Mouse (Mus musculus): ENCODE data around the gene Rora. TPM values are rescaled to one million over a fixed set of nuclear protein-coding genes. Genes with fewer than 3 reads are reported as not detected.
A peak's percentile ranks its signal among the peaks of the same experiment; 100 is the strongest.

Gene Rora
- total RNA-seq, 2 experiments from 2014 or later, result 36.7 to 99.2 TPM

DNA sequence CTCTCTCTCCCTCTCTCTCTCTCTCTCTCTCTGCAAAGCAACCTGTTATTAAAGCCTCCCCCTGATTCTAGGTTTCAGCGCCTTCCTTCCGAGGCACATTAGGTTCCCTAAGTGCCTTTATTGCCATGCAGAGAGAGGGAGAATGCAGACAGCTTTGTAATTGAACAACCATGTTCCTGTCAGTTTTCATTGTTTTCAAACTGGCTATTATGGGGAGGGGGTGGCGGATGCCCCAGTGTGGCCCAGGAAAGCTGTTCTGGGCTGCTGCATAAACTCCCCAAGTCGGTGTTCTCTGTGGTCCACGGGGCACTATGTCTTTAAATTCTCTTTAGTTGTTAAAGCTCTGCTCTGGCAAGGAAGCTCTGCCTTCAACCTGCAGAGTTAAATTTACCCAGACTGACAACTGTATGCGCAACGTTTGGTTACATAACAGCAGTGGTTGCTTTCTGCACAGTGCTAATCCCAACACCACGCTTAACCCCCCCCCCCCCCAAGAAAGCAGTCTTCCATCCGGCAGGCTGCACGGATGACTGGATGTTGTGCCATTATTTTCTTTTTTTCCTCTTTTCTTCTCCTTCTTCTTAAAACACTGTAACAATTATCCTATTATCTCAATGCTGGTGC, 33.8 kb downstream of the Rora start:
- no peak for DNase-seq (ENCODE audit: low spot score in 2 of 2)

GRCm38 (mm10) chr9:68688151-68688550, 34.6 kb downstream of the Rora start:
- DNase-seq (ENCODE audit: low spot score in 2 of 2), result no peak

DNA sequence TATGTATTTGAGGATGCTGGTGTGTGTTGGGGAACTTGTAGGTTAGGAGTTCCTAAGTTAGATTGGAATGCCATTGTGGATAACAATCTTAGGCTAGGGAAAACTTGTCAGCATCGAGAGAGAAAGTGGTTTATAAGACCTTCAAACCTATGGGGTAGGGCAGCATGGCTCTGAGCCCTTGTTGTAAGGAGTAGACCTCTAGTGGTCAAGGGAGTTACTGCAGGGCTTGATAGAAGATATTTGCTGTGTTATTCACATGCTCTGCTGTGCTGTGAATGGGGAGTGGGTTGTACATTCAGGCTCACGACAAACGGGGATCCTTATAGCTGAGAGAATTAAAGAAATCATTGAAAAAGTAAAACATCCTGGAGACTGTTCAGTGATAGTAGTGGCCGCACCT, 35.8 kb downstream of the Rora start:
- peak in 1 of 2 experiments; percentile 58 for DNase-seq (ENCODE audit: low spot score in 2 of 2)

DNA sequence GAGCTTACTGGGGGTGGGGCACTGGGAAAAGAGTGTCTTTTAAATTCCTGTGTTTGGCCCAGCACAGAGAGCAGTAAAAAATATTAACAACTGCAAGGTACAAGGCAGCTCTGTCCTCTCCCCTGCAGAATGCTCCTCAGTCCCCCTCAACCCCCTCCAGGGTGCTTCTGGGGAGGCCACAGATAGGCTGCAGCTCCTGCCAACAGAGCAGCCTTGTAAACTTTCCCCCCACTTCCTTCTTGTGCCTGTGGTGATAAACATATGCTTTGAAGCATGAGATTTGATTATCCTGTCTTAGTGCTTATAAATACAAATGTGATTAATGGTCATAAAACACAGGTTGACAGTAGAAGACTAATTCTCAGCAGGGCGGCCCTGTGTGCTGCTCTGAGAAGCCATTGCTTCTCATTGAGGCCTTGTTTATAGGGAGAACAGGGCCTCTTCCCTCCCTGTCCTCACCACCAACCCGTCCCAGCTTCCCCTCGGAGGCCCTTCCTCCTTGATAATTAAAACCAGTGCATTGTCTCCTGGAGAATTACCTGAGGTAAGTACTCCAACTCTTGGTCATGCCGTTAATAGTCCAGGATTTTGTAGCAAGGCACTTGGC, 41.4 kb downstream of the Rora start:
- DNase-seq (ENCODE audit: low spot score in 2 of 2), result no peak

- DNase-seq (ENCODE audit: low spot score in 2 of 2), result peak; percentile 31
Observed at GRCm38 (mm10) chr9:68695496-68695969, 41.9 kb downstream of the Rora start.

DNA sequence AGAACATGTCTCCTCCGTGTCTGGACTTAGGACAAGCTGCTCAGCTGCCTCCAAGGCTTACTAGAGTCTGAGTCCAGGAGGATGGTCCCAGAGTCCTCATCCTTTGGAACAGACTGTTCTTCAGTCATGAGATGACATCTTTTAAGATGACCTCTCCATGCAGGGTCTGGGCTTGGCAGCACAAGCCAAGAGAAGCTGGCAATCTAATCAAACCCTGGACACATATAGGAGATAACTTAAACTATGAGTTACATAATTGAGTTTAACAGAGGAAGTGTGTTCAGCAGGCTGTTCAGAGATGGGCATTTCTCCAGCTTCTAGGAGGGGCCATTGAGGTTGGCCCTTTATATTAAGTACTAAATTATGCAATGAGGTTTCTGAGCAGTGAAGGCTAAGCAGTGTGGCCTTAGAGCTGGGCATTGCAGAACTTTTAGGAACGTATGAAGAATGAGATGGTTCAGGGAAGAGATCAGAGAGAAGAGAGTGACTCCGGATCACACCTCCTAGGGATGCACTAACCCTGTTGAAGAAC, 42.9 kb downstream of the Rora start:
- DNase-seq (ENCODE audit: low spot score in 2 of 2), result no peak

DNA sequence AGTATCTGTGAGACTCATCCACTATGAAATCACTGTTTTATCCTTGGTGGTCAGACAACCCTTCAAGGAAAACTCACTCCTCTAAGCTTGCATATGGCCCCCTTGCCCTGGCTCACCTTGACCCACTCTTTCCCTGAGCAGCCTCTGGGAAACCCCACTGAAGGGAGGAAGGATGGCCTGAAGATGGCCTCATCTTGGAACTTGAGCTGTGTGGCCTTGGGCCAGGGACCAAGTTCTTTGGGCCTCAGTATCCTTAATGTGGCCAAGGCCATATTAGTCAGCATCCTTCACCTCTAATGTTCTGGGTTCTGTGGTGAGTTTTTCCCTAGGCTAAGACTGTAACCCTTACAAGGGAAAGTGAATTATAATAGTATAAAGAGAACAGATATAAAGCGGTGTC, 45.8 kb downstream of the Rora start:
- peak; percentile 25 to 40 for DNase-seq (ENCODE audit: low spot score in 2 of 2)

GRCm38 (mm10) chr9:68699856-68700255, 46.3 kb downstream of the Rora start:
- no peak for DNase-seq (ENCODE audit: low spot score in 2 of 2)

GRCm38 (mm10) chr9:68707636-68708035, 54.0 kb downstream of the Rora start:
- DNase-seq (ENCODE audit: low spot score in 2 of 2), result no peak

DNA sequence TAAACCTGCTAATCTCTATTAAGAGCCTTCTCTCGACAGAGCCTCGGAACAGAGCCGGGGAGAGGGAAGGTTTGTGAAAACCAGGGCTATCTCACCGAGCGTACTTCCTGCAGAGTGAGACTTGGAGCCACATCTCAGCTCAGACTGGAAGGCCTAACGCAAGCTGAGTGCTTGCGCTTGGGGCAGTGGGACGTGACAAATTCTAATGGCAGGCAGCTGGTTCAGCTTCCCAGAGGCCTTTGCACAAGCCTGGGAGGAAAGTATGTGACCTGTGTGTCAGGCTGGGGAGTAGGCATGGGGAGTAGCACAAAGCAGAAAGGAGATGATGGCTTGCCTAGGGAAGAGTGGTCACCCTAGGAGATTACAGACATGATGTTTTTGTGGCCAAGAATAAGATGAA, 55.6 kb downstream of the Rora start:
- no peak for DNase-seq (ENCODE audit: low spot score in 2 of 2)

DNA sequence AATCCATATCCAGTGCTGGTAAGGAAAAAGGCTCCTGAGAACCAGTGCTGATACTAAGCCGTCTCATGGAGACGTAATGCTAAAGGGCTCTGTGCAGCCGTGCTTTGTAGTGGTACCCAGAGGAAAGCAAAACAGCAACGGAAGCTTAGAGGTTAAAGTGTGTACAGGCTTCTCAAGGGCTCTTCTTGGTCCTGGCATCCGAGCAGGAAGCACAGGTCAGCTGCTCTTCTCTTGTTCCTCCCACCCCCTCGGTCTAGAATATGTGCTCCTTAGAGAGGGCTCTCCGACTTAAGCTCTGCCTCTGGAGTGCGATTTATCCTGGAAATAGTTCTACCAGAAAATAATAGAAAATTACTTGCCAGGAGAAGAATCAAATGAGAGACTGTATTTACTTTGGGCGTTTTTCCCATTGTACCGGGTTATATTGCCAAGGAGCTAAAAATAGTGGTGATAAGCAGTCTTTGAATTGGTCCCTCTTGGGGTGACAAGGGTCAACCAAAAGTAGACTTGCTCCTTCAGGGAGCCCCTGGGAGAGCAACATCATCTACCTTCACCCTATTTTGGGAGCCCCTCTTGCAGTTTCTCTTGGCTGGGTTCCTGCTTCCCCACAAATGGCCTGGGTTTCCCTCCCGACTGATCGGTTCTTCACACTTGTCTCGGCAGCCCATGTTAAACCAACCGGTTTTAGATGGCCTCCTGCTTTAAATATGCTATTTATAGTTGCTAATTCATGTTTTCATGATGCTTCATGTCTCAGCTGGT, 57.5 kb downstream of the Rora start:
- DNase-seq (ENCODE audit: low spot score in 2 of 2), result no peak

GRCm38 (mm10) chr9:68716961-68717360, 63.4 kb downstream of the Rora start:
- peak; percentile 31 to 44 for DNase-seq (ENCODE audit: low spot score in 2 of 2)

GRCm38 (mm10) chr9:68718427-68718826, 64.8 kb downstream of the Rora start:
- no peak for DNase-seq (ENCODE audit: low spot score in 2 of 2)

DNA sequence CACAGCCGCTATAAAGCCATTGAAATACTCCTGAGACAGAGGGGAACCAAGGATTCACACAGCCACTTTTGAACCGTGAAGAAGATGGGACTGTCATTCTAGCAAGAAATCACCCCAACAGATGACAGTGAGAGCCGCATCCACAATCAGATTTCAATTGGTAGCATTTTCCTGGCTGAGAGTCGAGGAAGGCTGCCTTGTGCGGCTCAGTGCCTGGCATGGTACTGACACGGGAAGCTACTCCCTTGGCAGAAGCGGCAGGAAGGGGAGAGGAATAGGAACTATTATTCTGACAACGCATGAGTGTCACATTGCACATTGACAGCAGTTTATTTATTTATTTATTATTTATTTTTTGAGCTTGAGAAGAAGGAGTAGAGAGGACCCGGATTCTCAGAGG, 65.7 kb downstream of the Rora start:
- no peak for DNase-seq (ENCODE audit: low spot score in 2 of 2)

DNA sequence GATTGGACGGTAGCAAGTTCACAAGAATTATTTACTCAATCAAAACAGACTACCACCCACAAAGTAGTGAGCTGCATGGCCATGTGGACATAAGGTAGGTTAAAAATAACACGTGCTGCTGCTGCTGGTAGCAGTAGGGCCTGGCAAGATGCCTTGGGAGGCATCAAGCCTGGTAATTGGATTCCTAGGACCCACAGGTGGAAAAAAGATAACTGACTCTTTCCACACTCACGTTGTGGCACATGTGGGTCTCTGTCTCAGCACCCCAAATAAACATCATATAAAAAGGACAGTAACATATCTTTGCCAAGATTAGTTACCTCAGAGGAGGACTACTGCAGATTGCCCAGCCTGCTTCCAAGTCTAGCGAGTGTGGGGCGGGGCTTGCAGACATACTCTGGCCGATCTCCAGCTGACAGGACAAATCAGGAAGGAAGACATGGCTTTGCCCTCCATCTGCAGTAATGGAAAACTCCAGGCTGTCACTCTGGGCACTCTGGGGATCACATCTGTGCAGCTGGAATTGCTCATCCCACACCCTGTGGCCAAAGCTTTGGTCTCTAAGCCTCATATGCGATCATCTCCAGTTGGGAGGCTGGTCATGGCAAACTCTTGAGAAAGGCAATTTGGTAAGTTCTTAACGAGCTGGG, 71.2 kb downstream of the Rora start:
- no peak for DNase-seq (ENCODE audit: low spot score in 2 of 2)

DNA sequence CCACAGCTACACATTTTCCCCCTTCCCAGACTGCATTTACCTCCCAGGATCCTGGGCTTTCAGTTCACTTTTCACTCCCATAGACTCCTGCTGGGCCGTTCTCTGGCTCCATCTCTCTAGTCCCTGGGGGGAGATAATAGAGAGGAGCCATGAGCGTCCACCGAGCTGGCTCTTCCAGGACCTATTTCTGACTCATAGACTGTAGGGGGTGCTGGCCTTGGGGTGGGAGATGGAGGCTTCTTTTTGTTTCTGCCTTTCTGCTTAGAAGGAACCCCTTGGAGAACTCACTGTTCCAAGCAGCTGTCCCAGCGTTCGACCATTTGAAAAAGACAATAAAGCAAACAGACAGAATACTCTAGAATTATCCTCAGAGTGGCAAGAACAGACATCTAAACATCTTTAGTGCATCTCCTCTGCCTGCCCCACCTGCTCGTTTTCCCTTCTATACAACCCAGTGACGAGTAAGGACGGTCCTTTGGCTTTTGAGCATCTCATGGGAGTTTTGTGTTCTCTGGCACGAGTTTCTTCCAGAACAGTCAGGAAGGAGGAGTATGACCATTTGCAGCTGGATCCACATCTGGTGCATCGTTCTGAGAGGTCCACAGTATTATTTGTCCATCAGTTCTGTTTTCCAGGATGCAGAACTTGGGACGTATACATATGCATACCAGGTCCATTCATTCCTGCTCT, 73.7 kb downstream of the Rora start:
- DNase-seq (ENCODE audit: low spot score in 2 of 2), result no peak

DNA sequence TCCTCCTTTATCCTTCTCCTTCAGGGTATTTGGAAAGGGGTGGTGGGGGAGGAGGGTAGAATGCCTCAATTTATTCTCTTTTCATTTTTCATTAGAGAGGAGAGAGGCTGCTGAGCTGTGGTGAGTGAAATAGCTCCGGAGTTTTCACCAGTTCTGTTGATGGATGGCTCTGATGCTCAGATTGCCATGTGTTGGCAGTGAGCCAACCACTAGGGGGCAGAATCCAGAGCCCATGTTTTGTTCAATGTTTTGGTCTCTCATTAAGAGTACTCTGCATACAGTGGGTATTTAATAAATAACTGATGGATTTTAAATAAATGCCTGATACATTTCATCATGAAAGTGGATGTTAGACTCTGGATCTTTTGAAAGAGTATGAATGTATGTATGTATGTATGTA, 77.9 kb downstream of the Rora start:
- DNase-seq (ENCODE audit: low spot score in 2 of 2), result no peak

GRCm38 (mm10) chr9:68732929-68733328, 79.3 kb downstream of the Rora start:
- no peak for DNase-seq (ENCODE audit: low spot score in 2 of 2)

- DNase-seq (ENCODE audit: low spot score in 2 of 2), result no peak
Observed at GRCm38 (mm10) chr9:68735886-68736285, 82.3 kb downstream of the Rora start.

DNA sequence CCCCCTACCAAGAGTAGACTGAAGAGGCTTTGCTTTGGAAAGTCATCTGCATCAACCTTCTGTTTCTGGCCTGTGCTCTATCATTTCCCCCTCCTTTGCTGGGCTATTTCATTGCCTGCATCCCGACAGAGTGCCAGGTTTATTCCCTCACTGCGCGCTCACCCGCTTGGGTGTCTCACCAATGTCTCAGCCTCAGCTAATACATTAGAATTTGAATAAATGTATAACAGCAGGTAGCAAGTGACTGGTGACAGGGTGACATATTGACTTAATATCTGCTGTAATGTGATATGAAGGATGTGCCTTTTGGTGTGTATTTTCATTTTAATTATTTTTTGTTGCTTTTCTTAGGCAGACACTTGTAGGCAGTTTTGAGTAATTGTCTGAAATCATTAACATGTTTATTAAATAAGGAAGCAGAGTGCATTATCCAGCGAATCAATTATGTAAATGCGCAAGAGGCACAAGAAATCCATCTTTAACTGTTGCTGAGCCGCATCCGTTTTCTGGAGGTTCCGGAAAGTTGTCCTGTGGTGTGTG, 83.7 kb downstream of the Rora start:
- DNase-seq (ENCODE audit: low spot score in 2 of 2), result no peak
